Mouse (Mus musculus) heart, postnatal 10 days (tissue): Measurements from ENCODE around the gene Slc10a7. TPM values are rescaled to one million over a fixed set of nuclear protein-coding genes. Genes with fewer than 3 reads are reported as not detected.

Experiments used
- DNase-seq, 2 experiments: peaks; one replicate each; pipeline ENCODE4 v3.0.0; 2021
- intact Hi-C: fragments of 180-260 bp; cut with DNase I; formaldehyde crosslinking; loops from one replicate; pipeline ENCODE4 v1.15.1; 2025
- total RNA-seq, 2 experiments: library from RNA; stranded (reverse); gene quantifications; 2 replicates each; pipeline ENCODE4 v1.2.3; 2021

Slc10a7 gene
- total RNA-seq, 2 experiments from 2014 or later = 10.7 to 11.7 TPM

DNA sequence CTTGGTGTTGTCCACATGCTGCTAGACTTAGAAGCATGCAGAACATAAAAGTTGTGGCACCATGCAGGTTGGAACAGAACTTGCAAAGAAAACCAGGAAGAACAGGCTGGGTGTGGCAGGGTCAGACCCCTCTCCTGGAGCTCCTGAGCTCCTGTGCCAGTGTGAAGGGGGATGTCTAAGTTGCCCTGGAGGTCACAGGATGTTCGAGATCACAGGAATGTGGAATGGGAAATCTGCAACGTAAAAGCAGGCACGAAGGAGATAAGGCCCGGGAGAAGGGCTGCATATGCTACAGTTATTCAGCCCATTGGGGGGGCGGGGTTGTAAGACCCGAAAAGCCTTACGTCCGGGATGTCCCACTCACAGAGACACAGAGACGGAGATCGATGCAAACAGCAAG, 100.2 kb downstream of the Slc10a7 start:
- intact Hi-C loops = no loop called here
- DNase-seq = no peak

DNA sequence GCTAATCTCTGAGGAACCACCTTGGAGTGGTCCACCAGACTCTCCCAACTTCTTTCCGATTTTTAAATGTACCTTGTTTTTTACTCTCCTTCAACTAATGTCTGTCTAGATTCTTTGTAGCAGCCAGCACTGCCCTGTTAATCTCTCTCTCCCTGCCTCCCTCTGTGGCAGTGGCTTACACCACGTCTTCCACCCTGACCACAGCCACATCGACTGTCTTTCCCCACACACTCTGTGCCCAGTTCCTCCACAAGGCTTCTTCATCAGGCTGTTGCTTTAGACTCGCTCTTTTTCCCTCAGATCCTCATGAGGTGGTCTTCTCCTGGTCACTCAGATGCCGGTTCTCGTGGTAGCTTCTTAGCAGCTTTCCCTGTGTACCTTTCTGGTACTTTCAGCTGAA, 101.9 kb downstream of the Slc10a7 start:
- intact Hi-C loops = no loop called here
- no peak for DNase-seq

DNA sequence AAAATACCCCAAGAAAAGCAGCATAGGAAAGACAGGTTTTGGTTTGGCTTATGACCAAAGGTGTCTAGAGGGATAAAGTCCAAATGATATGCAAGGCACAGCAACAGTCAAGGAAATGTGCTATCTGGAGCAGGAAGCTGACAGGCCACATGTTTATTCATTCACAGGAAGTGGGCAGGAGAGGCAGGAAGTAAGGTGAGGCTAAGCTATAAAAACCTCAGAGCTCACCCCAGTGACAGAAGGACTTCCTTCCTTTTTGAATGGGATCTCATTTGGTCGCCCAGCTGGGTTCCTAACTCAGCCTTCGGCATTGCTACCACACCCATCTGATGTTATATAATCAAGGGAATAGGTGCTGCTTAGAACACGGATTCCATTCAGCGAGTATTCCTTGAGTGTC, 113.2 kb downstream of the Slc10a7 start:
- intact Hi-C loops = no loop called here

DNA sequence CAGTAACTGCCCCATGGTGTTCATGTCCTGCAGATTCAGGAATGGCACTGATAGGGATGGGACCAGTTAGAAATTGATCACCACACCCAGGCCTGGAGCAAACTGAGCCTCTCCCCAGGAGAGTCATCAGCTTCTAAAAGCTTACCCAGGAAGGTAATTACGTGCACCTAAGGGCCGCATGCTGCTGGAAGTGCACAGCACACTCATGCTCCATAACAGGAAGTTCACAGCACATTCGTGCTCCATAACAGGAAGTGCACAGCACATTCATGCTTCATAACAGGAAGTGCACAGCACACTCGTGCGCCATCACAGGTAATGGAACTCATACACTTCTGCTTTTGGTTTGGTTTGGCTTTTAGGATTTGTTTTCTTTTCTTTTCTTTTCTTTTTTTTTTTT, 114.8 kb downstream of the Slc10a7 start:
- no peak for DNase-seq
- intact Hi-C loops = no loop called here

More for the DNA sequence above, 113.2 kb downstream of the Slc10a7 start:
- peak in 1 of 2 experiments; percentile 21 for DNase-seq

DNA sequence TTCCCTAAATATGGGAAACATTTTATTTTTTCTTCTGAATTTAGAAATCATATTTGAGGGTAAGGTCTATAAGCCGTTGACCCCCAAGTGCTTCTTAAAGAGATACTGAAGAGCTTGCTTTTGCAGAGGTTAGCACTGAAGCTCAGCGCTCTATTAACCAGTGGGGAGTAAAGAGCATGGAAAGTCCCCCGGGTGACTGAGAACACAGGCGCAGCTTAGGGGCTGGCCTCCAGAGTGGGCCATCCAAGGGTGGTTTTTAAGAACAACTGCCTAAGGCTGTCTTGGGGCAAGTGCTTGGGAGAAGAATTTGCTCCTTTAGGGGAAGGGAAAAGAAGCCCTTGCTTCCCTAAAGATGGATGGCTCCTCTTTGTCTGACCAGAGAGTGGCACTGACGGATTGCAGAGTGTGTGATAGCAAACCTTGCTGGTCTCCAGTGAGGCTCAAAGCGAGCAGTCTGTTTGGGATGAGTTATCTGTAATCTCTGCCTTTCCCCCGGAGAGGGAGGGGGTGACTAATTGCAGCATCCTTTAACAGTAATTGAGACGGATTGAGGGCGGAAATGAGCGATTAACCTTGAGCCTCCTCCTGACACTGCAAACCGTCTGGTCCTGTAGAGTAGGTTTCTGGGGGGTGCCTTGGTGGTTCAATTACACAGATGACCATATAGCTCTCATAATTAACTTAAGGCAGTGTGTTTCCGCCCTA, 115.7 kb downstream of the Slc10a7 start:
- intact Hi-C loops = loop anchor here (5.0 kb wide), 1 partner anchor 113 kb away; no protein-coding TSS in a partner anchor
- DNase-seq = no peak

DNA sequence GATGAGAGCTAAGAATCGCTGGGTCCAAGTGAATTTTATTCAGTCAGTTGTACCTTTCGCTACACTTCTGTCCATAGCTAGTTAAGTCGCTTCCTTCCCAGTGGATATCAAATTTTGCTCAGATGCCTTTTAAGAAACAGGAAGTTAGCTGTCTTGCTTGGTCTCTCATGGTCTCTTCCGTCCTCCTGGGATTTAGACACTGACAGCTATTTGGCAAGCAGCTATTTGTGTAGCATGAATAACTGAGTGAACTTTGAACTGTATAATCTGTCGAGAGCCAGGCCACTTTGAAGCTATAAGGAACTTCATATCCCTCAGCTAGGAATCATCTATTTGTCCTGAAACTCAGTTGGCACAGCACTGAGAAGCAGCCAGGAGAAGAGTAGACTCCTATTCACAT, 117.5 kb downstream of the Slc10a7 start:
- peak in 1 of 2 experiments; percentile 11 for DNase-seq
- intact Hi-C loops = loop anchor here (5.0 kb wide), 1 partner anchor 114 kb away; no protein-coding TSS in a partner anchor

DNA sequence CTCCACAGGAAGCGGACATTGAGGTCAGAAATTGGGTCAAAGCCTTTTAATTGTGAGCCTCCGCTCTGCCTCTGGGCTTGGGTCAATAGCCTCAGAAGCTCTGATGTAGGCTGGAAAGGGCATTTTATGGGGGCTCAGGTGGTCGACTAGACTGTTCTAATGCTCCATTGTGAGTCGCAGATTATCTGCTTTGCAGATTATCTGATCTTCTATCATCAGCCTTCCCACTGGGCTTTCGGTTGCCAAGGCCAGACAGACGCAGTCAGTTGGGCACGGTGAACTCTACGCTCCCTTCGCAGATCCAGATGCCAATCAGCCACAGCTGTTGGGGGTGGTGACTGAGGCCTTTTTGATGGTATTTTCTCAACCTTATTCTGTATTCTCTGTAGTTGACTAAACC, 118.6 kb downstream of the Slc10a7 start:
- intact Hi-C loops = loop anchor here (5.0 kb wide), 1 partner anchor 115 kb away; no protein-coding TSS in a partner anchor
- no peak for DNase-seq

DNA sequence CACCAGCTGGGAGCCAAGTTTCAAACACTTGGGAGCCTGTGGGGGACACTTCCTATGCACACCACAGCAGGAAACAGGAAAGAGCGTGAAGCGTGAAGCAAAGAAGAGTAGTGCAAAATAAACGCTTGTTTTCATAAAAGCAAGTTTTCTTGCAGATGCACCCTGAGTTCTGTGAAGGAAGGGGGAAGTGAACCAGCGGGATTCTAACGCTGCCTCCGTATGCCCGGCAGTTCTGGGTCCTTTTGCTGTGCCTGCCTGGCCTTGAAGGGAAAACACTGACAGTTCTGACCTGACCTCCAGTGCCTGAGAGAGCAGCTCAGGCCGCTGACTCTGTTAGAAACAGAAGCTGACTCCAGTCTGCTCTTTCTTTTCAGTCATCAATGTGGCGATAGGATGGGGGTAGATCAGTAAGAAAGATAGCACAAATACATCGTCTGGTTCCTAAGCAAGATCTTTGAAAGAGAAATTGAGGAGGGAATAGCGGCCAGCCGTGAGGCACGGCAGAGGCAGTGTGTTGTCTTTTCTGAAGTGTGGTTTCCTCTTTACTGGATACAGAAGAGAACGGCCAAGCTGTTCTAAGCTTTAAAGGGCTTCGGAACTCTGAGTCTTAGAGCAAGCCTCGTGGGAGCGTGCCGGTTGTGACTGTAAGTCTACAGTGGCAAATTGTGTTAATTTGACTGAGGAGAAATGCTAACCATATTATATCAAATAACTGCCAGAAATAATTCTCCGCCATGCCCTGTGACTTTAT, 121.4 kb downstream of the Slc10a7 start:
- intact Hi-C loops = no loop called here
- no peak for DNase-seq

DNA sequence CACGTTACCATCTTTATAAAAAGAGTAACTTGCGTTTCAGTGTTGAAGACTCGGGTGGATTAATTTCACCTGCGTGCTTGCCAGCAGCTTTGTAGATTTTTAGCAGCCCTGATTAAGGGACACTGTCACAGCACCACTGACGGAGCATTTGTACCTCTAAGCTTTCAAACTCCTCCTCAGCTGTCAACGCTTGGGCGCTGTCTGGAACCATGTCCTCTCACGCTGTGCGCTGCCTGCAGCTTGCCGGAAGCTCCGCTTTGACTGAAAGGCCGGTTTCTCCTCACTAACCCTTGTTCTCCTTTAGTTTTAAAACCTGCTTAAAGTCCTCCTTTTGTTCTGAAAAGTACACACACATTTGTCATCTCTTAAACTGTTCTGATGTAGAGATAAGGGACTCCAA, 123.9 kb downstream of the Slc10a7 start:
- intact Hi-C loops = no loop called here
- no peak for DNase-seq

DNA sequence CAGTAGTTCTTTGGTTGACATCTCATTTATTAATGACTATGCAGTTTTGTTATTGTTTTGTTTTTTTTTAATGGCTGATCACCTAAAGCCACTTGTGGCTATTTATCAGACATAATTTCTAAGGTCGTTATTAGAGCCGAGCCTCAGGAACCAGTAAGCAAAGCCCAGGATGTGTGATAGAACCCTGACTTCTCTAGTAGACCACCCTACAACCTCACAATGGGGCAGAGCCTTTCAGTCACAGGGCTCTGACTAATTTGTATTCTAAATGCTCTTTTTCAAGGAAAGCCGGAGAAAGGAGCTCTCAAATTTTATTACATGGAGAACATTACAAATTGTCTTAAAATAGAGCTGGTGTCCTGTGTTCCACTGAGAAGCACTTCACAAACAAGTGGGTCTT, 124.9 kb downstream of the Slc10a7 start:
- intact Hi-C loops = no loop called here
- no peak for DNase-seq

DNA sequence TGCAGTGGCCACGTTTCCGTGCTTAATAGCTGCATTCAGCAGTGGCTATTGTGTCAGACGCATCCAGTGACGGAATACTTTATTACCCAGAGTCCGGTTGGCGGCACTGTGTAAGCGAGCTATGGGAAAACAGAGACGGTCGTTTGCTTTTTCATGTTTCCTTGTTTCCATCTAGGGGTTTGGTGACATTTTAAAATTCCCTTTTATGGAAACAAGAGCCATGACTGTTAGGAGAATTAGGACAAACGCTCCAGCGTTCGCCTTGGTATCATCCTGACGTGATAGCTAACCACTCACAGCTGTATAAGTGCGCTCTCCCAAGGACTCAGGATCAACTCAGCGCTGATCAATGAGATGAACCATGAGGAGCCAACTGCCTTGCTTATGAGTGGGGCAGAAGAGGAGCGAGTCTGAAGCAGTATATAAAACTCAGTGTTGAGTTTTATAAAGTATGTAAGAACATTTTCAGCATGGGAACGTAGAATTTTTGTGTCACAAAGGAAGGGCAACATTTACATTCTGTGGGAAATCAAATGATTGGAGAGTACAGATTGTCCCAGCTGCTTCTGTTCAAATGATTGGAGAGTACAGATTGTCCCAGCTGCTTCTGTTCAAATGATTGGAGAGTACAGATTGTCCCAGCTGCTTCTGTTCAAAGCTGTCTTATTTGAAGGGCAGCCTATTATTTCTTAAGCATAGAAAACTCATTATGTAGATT, 125.5 kb downstream of the Slc10a7 start:
- intact Hi-C loops = no loop called here
- no peak for DNase-seq

DNA sequence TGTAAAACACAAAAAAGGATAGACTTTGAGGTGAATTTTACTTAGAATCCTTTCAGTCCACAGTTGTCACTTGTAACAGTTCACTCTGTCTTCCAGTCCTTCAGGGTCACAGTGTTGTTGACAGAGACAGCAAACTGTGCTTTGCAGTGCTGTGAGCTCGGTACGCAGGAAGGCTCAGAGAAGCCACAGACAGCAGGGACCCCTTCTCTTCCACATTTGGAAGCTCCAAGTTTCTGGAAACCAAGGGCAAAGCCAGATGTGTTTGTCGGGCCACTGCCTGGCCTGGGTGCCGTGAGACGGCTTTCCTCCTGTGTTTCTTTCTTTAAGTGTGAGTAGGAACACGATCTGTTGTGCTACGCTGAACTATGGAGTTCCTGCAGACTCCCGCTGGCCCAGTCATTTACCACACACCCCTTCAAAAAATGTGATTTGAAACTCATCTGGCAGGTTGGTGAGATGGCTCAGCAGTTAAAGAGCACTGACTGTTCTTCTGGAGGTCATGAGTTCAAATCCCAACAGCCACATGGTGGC, 126.2 kb downstream of the Slc10a7 start:
- intact Hi-C loops = no loop called here
- no peak for DNase-seq

DNA sequence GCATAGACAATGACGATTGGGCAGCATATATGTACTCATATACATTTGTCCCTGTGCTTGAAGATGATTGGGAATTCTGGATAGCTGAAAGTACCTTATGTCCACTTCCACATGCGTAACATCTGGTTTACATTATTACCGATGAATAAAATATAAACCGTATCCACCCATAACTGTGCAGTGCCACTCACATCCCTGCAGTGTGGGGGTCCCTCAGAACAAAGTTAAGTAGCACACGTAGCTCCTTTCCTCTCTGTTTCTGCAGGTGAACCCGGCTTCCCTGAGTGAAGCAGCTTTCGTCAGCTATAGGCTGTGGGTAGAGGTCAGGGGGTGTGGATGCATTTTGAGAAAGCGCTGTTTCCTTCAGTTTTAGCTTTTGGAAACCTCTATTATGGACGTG, 132.8 kb downstream of the Slc10a7 start:
- intact Hi-C loops = no loop called here
- no peak for DNase-seq

DNA sequence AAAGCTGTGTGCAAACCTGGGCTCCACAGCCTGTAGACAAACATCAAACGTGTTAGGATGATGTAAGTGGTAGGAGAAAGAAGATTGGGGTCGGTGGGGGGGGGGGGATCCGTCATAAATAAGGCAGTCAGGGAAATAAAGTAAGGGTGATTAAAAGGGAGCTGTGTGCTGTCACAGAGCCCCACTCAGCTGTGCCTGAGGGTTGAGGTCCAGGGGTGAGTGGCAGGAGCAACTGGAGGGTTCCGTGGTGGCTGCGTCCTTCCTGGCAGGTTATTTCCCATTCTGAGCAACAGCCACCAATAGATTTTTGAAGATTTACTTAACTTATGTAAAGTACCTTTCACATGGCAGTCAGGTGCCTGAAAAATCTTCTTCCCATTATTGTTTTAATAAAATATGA, 133.2 kb downstream of the Slc10a7 start:
- intact Hi-C loops = no loop called here
- DNase-seq = no peak

DNA sequence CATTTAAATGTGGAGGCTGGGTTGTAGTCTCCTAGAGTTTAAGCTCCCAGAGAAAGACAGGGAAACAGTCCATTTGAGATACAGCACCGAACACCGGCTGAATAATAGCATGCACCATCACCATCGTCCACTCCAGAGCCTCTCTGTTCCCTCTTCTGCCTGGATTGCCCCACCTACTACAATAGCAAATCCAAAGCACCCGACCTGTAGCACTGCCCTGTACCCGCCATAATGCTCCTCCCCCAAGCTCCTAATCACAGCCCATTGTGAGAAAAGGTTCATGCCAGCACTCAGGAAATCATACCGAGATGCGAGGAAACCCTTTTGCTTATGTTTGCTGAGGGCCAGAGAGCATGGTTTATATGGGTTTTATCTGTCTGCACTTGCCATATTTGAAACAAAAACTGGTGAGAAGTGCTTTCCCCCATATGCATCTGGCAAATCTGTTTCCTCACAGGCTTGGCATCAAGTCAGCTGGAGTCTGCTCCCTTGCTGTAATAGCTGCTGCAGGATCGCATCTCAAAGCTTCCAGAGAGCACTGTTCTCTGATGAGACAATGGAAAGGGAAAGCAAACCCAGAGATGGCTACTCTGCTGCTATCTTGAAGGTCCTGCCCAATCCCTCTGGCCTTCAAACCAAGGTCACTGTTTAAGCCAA, 138.0 kb downstream of the Slc10a7 start:
- DNase-seq = peak; percentile 34 to 39
- intact Hi-C loops = loop anchor here (5.0 kb wide), 2 partner anchors 135 to 215 kb away; no protein-coding TSS in a partner anchor

DNA sequence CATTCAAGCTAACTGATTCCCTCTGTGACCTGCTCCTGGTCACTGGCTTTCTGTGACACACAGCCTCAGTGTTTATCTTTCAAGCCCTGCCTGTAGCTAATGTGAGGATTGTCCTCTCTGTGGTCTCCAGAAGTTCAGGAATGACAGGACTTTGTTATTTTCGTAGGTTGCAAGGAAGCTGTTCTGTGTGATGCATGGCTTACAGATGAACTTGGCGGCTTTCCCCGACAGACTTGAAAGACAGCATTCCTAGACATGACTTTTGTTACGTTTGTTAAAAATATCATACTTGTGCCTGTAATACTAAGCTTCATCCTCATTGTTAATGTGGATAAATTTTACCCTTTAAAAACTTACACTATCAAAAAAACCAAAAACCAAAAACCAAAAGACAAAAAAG, 138.7 kb downstream of the Slc10a7 start:
- DNase-seq = no peak
- intact Hi-C loops = loop anchor here (1.0 to 5.0 kb wide), 3 partner anchors 136 to 410 kb away; no protein-coding TSS in a partner anchor

DNA sequence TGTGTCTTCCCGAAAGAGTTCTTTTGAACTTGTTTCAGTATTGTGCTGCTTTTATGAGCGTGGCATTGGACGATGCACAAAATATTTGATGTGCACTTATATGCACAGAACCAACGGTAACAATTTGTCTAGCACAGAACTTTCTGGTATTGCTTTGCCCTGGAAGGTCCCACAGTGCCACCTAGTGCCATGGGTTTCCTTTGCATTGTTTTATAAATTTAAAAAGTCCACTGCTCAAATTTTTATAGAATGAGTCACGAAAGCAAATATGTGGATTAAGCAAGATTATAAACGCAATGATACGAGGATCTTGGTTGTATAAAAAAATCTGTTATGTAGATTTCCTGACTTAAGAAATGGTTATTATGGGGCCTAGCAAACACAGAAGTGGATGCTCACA, 139.8 kb downstream of the Slc10a7 start:
- intact Hi-C loops = loop anchor here (1.0 to 5.0 kb wide), 3 partner anchors 137 to 411 kb away; no protein-coding TSS in a partner anchor

DNA sequence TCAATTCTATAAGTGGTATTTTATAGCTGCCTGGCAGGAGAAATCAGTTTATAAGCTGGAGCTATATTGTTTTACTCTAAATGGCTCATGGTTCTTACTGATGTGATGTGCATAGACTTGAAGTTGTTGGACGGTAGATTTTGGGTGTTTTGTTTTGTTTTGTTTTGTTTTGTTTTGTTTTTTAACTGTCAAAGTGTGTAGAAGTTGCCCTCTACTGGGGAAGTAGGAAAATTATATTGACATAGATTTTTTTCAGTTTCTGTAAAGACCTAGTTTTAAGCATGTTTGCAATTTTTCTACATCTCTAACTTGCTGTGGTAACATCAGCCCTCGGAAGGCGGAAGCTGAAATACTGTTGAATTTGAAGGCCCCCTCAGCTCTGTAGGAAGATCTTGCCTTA, 142.5 kb downstream of the Slc10a7 start:
- intact Hi-C loops = loop anchor here (2.0 kb wide), 2 partner anchors 89 to 589 kb away; no protein-coding TSS in a partner anchor
- no peak for DNase-seq

More for the DNA sequence above, 139.8 kb downstream of the Slc10a7 start:
- peak; percentile 75 to 87 for DNase-seq

DNA sequence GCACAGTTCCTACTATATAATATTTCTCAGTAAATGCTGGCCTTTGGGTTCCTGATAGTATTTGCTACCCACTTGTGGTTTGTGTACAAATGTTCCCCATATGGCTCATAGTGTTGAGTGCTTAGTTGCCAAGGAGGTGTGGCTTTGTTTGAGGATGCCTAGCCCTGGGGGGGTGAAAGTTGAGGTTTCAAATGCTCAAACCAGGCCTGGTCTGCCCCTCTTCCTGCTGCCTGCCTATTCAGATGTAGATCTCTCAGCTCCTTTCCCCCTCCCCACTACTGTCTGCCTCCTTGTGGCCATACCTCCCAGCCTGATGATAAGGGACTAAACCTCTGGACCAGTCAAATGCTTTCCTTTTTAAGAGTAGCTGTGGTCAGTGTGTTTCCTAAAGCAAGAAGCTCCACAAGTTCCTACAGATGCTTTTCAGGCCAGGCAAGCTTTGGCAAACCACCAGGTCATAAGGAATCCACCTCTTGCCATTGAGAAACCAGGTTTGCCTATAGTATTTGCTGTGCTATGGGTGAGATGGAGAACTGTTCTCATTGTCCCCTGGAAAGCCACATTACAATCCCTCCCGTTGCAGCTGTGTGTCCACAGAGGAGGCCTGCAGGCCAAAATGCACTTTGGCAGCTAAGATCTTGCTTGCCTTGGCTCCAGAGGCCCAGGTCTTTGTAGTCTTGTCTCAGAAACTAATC, 146.4 kb downstream of the Slc10a7 start:
- intact Hi-C loops = no loop called here
- no peak for DNase-seq
